Mouse (Mus musculus): Measurements from ENCODE around the gene Apoc2.

Gene Apoc2

GRCm38 (mm10) chr7:19677872-19678271 is at the start of gene Apoc2:
Gene Apoc2, minus strand, starts transcription at chr7:19677941.
- DNase-seq (ENCODE audit: low read depth, low spot score) = no peak

GRCm38 (mm10) chr7:19726541-19726940 is 48.8 kb upstream of the Apoc2 start:
- DNase-seq (ENCODE audit: low read depth, low spot score) = no peak

GRCm38 (mm10) chr7:19724167-19724566 is 46.4 kb upstream of the Apoc2 start:
- DNase-seq (ENCODE audit: low read depth, low spot score) = no peak

DNA sequence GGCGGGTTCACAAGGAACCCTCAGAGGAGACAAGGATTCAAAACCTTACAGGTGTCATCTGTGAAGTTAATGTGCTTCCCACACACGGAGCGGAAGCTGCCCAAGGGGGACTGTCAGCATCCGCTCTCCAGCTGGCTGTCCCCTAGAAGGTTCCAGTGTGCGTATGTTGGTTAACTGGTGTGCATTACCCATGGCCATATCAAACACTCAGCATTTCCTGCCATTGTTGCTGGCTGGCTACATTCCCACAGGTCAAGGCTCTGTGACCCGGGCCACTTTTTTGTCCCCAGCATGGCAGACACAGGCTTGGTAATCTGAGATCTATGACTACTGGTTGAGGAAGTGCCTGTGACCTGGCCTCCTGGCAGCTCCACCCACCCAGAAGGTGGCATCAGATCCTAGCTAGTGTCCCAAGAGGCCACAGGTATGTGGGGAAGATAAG is 45.0 kb upstream of the Apoc2 start:
- no peak for DNase-seq (ENCODE audit: low read depth, low spot score)

DNA sequence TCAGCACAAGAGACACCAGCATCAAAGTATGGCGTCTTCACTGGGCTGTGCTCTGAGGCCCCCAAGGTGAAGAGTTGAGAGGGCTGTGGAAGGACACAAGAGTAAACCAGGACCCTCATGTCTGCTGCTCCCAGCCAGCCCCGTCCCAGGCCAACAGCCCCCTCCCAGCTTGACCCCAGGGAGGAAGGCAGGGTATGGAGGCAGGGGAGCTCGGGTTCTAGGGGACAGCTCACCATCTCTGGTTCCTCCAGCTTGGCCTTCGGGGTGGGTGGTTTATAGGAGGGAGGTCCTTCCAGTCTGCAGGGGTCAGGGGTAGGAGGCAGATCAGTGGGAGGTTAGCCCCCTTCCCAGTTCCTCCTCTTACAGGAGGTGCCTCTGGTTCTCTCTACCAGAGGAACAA is 41.5 kb upstream of the Apoc2 start:
- no peak for DNase-seq (ENCODE audit: low read depth, low spot score)

- no peak for DNase-seq (ENCODE audit: low read depth, low spot score)
Observed at GRCm38 (mm10) chr7:19718297-19718952, 40.7 kb upstream of the Apoc2 start.

DNA sequence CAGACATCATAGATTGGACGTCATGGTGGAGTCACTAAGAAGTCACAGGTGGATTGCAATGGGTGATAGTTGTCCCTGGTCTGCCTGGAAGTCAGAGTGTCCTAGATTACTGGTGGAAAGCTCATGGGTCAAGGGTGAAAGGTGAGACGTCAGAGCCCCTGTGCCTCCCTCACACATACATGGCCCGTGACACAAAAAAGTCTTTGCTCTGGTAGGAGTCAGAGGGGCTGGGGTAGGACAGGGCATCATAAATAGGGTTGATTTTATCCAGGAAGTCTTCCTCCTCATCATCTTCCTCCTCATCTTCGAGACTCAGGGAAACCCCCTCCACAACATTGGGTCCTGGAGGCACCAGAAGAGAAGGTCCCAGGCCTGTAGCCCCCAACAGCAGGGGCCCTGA is 39.6 kb upstream of the Apoc2 start:
- DNase-seq (ENCODE audit: low read depth, low spot score) = no peak

GRCm38 (mm10) chr7:19716822-19717221 is 39.1 kb upstream of the Apoc2 start:
- DNase-seq (ENCODE audit: low read depth, low spot score) = no peak

- no peak for DNase-seq (ENCODE audit: low read depth, low spot score)
Observed at GRCm38 (mm10) chr7:19716055-19716682, 38.4 kb upstream of the Apoc2 start.

- DNase-seq (ENCODE audit: low read depth, low spot score) = peak; percentile 100
Observed at GRCm38 (mm10) chr7:19715239-19716054, 37.7 kb upstream of the Apoc2 start, which contains the start of gene Tomm40. Gene Tomm40, minus strand, starts transcription at chr7:19715438.

- no peak for DNase-seq (ENCODE audit: low read depth, low spot score)
Observed at GRCm38 (mm10) chr7:19714836-19715235, 37.1 kb upstream of the Apoc2 start.

GRCm38 (mm10) chr7:19713598-19713997 is 35.9 kb upstream of the Apoc2 start:
- no peak for DNase-seq (ENCODE audit: low read depth, low spot score)

GRCm38 (mm10) chr7:19713196-19713595 is 35.5 kb upstream of the Apoc2 start:
- DNase-seq (ENCODE audit: low read depth, low spot score) = no peak

- no peak for DNase-seq (ENCODE audit: low read depth, low spot score)
Observed at GRCm38 (mm10) chr7:19712414-19712813, 34.7 kb upstream of the Apoc2 start.

DNA sequence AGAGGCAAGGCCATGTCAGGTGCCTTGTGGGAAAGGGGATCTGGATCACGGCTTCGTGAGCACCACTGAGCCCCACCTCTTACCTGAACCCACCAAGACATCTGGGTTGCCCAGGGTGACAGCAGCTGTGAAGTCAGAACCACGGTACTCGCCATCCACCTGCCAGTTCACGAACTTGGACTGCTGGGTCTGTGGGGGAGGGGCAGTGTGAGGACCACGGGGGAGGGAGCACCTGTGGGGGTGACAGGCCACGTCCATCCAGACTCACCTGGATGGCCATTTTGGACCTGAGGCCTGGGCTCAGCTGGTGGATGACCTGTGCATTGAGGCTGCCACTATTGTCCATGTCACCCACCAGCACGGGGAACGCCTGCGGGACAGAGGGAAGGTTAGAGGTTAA is 32.9 kb upstream of the Apoc2 start:
- DNase-seq (ENCODE audit: low read depth, low spot score) = no peak

DNA sequence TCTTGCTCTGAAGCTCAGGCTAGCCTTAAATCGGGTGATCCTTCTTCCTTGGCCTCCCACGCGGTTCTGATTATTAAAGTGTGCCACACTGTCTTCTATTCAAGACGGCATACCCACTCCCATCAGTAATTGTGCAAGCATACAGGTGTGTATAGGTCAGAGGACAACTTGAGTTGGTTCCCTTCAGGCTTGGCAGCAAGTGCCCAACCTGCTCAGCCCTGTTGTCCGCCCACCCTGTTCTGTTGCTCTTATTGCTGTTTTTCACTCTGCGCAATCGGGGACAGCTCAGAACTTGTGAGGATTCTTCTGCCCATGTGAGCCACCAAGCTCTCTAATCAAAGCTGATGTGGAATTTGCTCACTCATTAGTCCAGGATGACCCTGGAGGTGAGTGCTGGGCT is 27.5 kb upstream of the Apoc2 start:
- no peak for DNase-seq (ENCODE audit: low read depth, low spot score)

DNA sequence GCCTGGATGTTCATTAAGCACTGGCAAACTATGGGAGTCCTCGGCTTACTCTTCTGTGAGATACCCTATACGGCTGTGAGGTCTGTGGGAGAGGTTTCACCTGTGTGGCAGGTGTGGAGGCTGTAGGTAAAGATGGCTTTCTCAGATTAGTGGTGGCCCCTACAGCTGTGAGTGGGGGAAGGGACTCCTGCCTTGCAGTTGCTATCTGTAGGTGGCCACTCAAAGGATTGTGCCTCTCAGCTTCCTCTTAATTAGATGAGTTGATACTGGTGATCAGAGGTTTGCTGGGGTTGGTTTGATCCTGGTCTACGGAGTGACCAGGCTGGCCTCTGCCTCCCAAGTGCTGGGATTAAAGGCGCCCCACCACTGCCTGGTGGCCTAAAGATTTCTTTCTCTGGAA is 26.7 kb upstream of the Apoc2 start:
- no peak for DNase-seq (ENCODE audit: low read depth, low spot score)

GRCm38 (mm10) chr7:19702859-19703555 is 25.3 kb upstream of the Apoc2 start:
- DNase-seq (ENCODE audit: low read depth, low spot score) = no peak

- DNase-seq (ENCODE audit: low read depth, low spot score) = no peak
Observed at GRCm38 (mm10) chr7:19701069-19701761, 23.5 kb upstream of the Apoc2 start.

GRCm38 (mm10) chr7:19700299-19701068 is 22.7 kb upstream of the Apoc2 start:
- DNase-seq (ENCODE audit: low read depth, low spot score) = no peak

GRCm38 (mm10) chr7:19699827-19700148 is 22.0 kb upstream of the Apoc2 start:
- no peak for DNase-seq (ENCODE audit: low read depth, low spot score)
